ENCODE assay signal across 19 mouse cellular contexts in genomic region chr14:120968723-120969122, GRCm38 (mm10). TPM values are rescaled to one million over a fixed set of nuclear protein-coding genes. Genes with fewer than 3 reads are reported as not detected.
DNase-seq lines count a peak whose midpoint lies in the region; ATAC-seq lines count a peak whose summit lies in the region.
"Had no signal": no experiment of that assay in that cellular context is flagged by ENCODE, and none has a peak within 500 bp of the region (broad histone marks: within the 10 kb centered on the region; RNA-seq: fewer than 3 reads in every experiment).

No protein-coding gene starts in this region.

- no peaks in the 10 kb centered on the region for H3K36me3 ChIP-seq in limb, embryonic 12.5 days
- H3K36me3 ChIP-seq in limb, embryonic 10.5 days = no peaks in the 10 kb centered on the region
- H3K36me3 ChIP-seq in embryonic facial prominence, embryonic 14.5 days (ENCODE audit: control insufficient read depth, insufficient read depth, low read length) = no peaks in the 10 kb centered on the region
- no peaks in the 10 kb centered on the region for H3K36me3 ChIP-seq in limb, embryonic 13.5 days
- H3K36me3 ChIP-seq: heart, embryonic 12.5 days; hindbrain, embryonic 12.5 days had no signal

- no peak overlapping the region for H3K4me2 ChIP-seq in limb, embryonic 12.5 days
- H3K4me2 ChIP-seq in embryonic facial prominence, embryonic 14.5 days (ENCODE audit: low read depth, low read length) = no peak overlapping the region
- H3K4me2 ChIP-seq in limb, embryonic 13.5 days (replicated peaks) = no peak overlapping the region
- H3K4me2 ChIP-seq: heart, embryonic 12.5 days; hindbrain, embryonic 12.5 days had no signal

- no peak overlapping the region for H3K4me3 ChIP-seq in limb, embryonic 12.5 days (replicated peaks)
- H3K4me3 ChIP-seq in limb, embryonic 10.5 days = no peak overlapping the region
- no peak overlapping the region for H3K4me3 ChIP-seq in embryonic facial prominence, embryonic 14.5 days (ENCODE audit: low read depth, low read length)
- no peak overlapping the region for H3K4me3 ChIP-seq in limb, embryonic 13.5 days
- H3K4me3 ChIP-seq: gastrocnemius, adult 2 months; heart, embryonic 12.5 days; hindbrain, embryonic 12.5 days had no signal

- H3K9me3 ChIP-seq in limb, embryonic 12.5 days = 0 out of 2 replicates have a peak, but pooled peaks cover 4% of the 10 kb centered on the region
- no peaks in the 10 kb centered on the region for H3K9me3 ChIP-seq in limb, embryonic 10.5 days (replicated peaks)
- H3K9me3 ChIP-seq in embryonic facial prominence, embryonic 14.5 days (ENCODE audit: control insufficient read depth, low read length) = no peaks in the 10 kb centered on the region
- H3K9me3 ChIP-seq in limb, embryonic 13.5 days = no peaks in the 10 kb centered on the region

- no peak for DNase-seq in limb, embryonic 10.5 days (ENCODE audit: low spot score)
- peak; percentile 83 for DNase-seq in embryonic facial prominence, embryonic 14.5 days (ENCODE audit: low spot score)
- DNase-seq in adrenal gland, postnatal 14 days = no peak
- DNase-seq in heart, postnatal 10 days = no peak
- DNase-seq: adrenal gland, adult 8-10 months; cerebellum, adult 11-12 months; cerebellum, adult 9-11 months; cerebellum, postnatal 36 days; forebrain, postnatal 0 days; gastrocnemius, adult 2 months; gastrocnemius, postnatal 25 days; heart, postnatal 36 days had no signal

- WGBS in limb, embryonic 12.5 days = 64% methylated on average over 4 of the region's 4 CpGs
- WGBS in limb, embryonic 10.5 days = 91% methylated on average over 4 of the region's 4 CpGs
- 58% methylated on average over 4 of the region's 4 CpGs for WGBS in embryonic facial prominence, embryonic 14.5 days
- 67% methylated on average over 4 of the region's 4 CpGs for WGBS in limb, embryonic 13.5 days

- ATAC-seq in limb, embryonic 12.5 days (ENCODE audit: insufficient number of reproducible peaks, insufficient read depth, low FRiP score, low TSS enrichment, low read depth) = no peak
- peak; percentile 74 for ATAC-seq in embryonic facial prominence, embryonic 14.5 days (ENCODE audit: low read depth)
- no peak for ATAC-seq in limb, embryonic 13.5 days (ENCODE audit: low FRiP score, low read depth)
- ATAC-seq: forebrain, postnatal 0 days; hindbrain, embryonic 16.5 days; inflammation-experienced regulatory T-cells, adult 6 months; intestine, postnatal 0 days had no signal

- H3K4me1 ChIP-seq in limb, embryonic 12.5 days (replicated peaks) = peaks cover 10% of the 10 kb centered on the region; the same call in 1 of the 2 replicates
- H3K4me1 ChIP-seq in limb, embryonic 10.5 days = no peaks in the 10 kb centered on the region
- no peaks in the 10 kb centered on the region for H3K4me1 ChIP-seq in embryonic facial prominence, embryonic 14.5 days (ENCODE audit: control insufficient read depth, insufficient read depth, low read length)
- peaks cover 10% of the 10 kb centered on the region for H3K4me1 ChIP-seq in limb, embryonic 13.5 days
- H3K4me1 ChIP-seq: heart, embryonic 12.5 days; hindbrain, embryonic 12.5 days had no signal

- intact Hi-C loops in heart, postnatal 10 days (cut with DNase I) = no loop called here

- H3K27ac ChIP-seq in limb, embryonic 12.5 days = peak overlapping the region; percentile 62
- no peak overlapping the region for H3K27ac ChIP-seq in limb, embryonic 10.5 days
- H3K27ac ChIP-seq in embryonic facial prominence, embryonic 14.5 days (replicated peaks; ENCODE audit: low read depth, low read length) = peak overlapping the region; percentile 36; the same call in 1 of the 2 replicates
- 0 out of 2 replicates have a peak overlapping the region, but pooled peaks have one; percentile 39 for H3K27ac ChIP-seq in limb, embryonic 13.5 days
- H3K27ac ChIP-seq: gastrocnemius, adult 2 months; hindbrain, embryonic 12.5 days had no signal

- no peak overlapping the region for H3K9ac ChIP-seq in limb, embryonic 12.5 days (replicated peaks)
- no peak overlapping the region for H3K9ac ChIP-seq in embryonic facial prominence, embryonic 14.5 days (ENCODE audit: low read depth, low read length)
- no peak overlapping the region for H3K9ac ChIP-seq in limb, embryonic 13.5 days
- H3K9ac ChIP-seq: forebrain, postnatal 0 days; heart, embryonic 12.5 days; hindbrain, embryonic 12.5 days had no signal

- peaks cover 3% of the 10 kb centered on the region; the same call in 1 of the 2 replicates for H3K27me3 ChIP-seq in limb, embryonic 12.5 days
- H3K27me3 ChIP-seq in limb, embryonic 10.5 days (ENCODE audit: low read depth, poor library complexity, severe bottlenecking) = no peaks in the 10 kb centered on the region
- H3K27me3 ChIP-seq in embryonic facial prominence, embryonic 14.5 days (replicated peaks; ENCODE audit: control insufficient read depth, insufficient read depth, low read length) = no peaks in the 10 kb centered on the region
- H3K27me3 ChIP-seq in limb, embryonic 13.5 days = no peaks in the 10 kb centered on the region
- H3K27me3 ChIP-seq: heart, embryonic 12.5 days; hindbrain, embryonic 12.5 days had no signal

RNA-seq across cellular contexts. Expression of gene Ipo5, which starts 57.7 kb away (rescaled TPM):
- 103 TPM in 2 replicates for polyA plus RNA-seq in limb, embryonic 12.5 days (2016; fragmentation: Nextera tagmentation; extraction: Ambion mirVana)
- 122 and 139 TPM in 2 replicates for polyA plus RNA-seq in limb, embryonic 10.5 days (2016; fragmentation: Nextera tagmentation; extraction: Ambion mirVana)
- polyA plus RNA-seq in embryonic facial prominence, embryonic 14.5 days (2014; fragmentation: Nextera tagmentation; extraction: Ambion mirVana) = 102 and 110 TPM in 2 replicates
- 84.7 and 90.0 TPM in 2 replicates for polyA plus RNA-seq in limb, embryonic 13.5 days (2015; fragmentation: Nextera tagmentation; extraction: Ambion mirVana)
- total RNA-seq in adrenal gland, postnatal 14 days (2021) = 70.5 and 77.0 TPM in 2 replicates
- total RNA-seq in heart, postnatal 10 days (2021) = 100 to 1,000 TPM in 1 of 2 experiments, 10 to 100 TPM in 1; 97.4 to 102 TPM
